Mouse (Mus musculus): ENCODE data around the gene Tmem240. TPM values are rescaled to one million over a fixed set of nuclear protein-coding genes. Genes with fewer than 3 reads are reported as not detected.
"Not testable (repeated sequence)": the region's sequence is repeated elsewhere in the genome, so short reads cannot be mapped to it uniquely, and the experiment has no call there.

Tmem240 gene
- polyA plus RNA-seq, 1 experiment from 2014 or later: 1.1 TPM

DNA sequence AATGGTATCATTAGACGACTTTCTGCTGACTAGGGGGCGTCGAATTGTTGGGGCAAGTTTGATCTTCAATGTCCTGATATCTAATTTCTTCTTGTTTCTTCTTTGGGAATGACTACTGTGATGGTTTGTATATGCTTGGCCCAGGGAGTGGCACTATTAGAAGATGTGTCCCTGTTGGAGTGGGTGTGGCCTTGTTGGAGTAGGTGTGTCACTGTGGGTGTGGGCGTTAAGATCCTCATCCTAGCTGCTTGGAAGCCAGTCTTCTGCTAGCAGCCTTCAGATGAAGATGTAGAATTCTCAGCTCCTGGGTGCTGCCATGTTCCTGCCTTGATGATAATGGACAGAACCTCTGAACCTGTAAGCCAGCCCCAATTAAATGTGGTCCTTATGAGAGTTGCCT lies 54.2 kb downstream of the Tmem240 start:
- not testable (repeated sequence) for ATAC-seq (ENCODE audit: low FRiP score, low read depth); H3K4me1 ChIP-seq; H3K27me3 ChIP-seq; H3K4me3 ChIP-seq; H3K4me2 ChIP-seq (replicated peaks); H3K9ac ChIP-seq; H3K27ac ChIP-seq; H3K36me3 ChIP-seq; H3K9me3 ChIP-seq
- WGBS: 76% methylated on average over 4 of the region's 4 CpGs

DNA sequence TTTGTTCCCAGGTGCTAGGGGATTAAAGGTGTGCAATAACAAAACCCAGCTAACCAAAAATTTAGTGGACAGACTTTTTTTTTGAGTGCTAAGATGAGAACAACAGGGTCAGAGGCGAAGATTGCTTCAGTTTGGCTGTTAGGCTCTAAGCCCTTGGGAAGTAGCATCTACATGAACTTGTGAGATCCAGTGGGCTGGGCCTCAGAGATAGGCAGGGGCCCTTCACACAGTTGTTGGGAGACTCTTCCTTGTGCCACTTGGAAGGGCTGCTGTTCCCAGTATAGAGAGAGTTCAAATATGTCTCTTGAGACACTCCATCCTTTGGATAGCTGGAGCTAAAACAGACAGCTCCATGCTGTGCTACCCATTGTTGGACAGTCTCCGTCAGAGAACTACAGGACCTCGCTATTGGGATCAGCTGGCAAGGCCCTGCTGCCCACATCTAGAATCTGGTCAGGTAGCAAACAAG lies 55.5 kb downstream of the Tmem240 start, which contains the start of gene Ankrd65:
Ankrd65 (plus strand) TSS at position 419 of the 469 bp plus-strand sequence.
- Histone ChIP-seq H3K9ac (no peak within 1 kb of the TSS; the same call in 1 of the 2 replicates), H3K4me3 (no peak within 1 kb of the TSS), H3K36me3 (no peaks in the 10 kb centered on the region), H3K27me3 (peaks cover 5% of the 10 kb centered on the region; the same call in 1 of the 2 replicates), H3K27ac (no peak within 1 kb of the TSS), H3K4me2 (replicated peaks) (no peak within 1 kb of the TSS), H3K4me1 (no peaks in the 10 kb centered on the region), H3K9me3 (no peaks in the 10 kb centered on the region)
- WGBS: 77% methylated on average over 3 of the region's 3 CpGs
- no peak for ATAC-seq (ENCODE audit: low FRiP score, low read depth)

Small RNAs within 50 kb of the gene (microRNA-seq; reads per million reads assigned to microRNA genes)
- not detected for gene Gm27743

Other genes starting within 250 kb of the Tmem240 start
- gene Gnb1, start 243.4 kb upstream of the Tmem240 start, polyA plus RNA-seq (2015; fragmentation: Nextera tagmentation; extraction: Ambion mirVana): 506 and 533 TPM in 2 replicates
- 88.4 and 96.1 TPM in 2 replicates for gene Nadk, start 172.4 kb upstream of the Tmem240 start, polyA plus RNA-seq (2015; fragmentation: Nextera tagmentation; extraction: Ambion mirVana)
- gene Slc35e2, start 133.4 kb upstream of the Tmem240 start, polyA plus RNA-seq (2015; fragmentation: Nextera tagmentation; extraction: Ambion mirVana): 8.5 and 10.1 TPM in 2 replicates
- 70.3 and 71.2 TPM in 2 replicates for gene Cdk11b, start 109.9 kb upstream of the Tmem240 start, polyA plus RNA-seq (2015; fragmentation: Nextera tagmentation; extraction: Ambion mirVana)
- not detected in 2 replicates for gene Gm10563, start 89.4 kb upstream of the Tmem240 start, polyA plus RNA-seq (2015; fragmentation: Nextera tagmentation; extraction: Ambion mirVana)
- gene Mmp23, start 81.4 kb upstream of the Tmem240 start, polyA plus RNA-seq (2015; fragmentation: Nextera tagmentation; extraction: Ambion mirVana): 17.1 and 19.1 TPM in 2 replicates
- 30.5 and 34.3 TPM in 2 replicates for gene Mib2, start 65.6 kb upstream of the Tmem240 start, polyA plus RNA-seq (2015; fragmentation: Nextera tagmentation; extraction: Ambion mirVana)
- 8.4 and 10.2 TPM in 2 replicates for gene Fndc10, start 40.5 kb upstream of the Tmem240 start, polyA plus RNA-seq (2015; fragmentation: Nextera tagmentation; extraction: Ambion mirVana)
- gene Ssu72, start 30.0 kb upstream of the Tmem240 start, polyA plus RNA-seq (2015; fragmentation: Nextera tagmentation; extraction: Ambion mirVana): 141 and 150 TPM in 2 replicates
- 94.4 and 100 TPM in 2 replicates for gene Atad3a, start 26.3 kb downstream of the Tmem240 start, polyA plus RNA-seq (2015; fragmentation: Nextera tagmentation; extraction: Ambion mirVana)
- 11.1 and 11.6 TPM in 2 replicates for gene Vwa1, start 39.9 kb downstream of the Tmem240 start, polyA plus RNA-seq (2015; fragmentation: Nextera tagmentation; extraction: Ambion mirVana)
- gene Tmem88b, start 51.1 kb downstream of the Tmem240 start, polyA plus RNA-seq (2015; fragmentation: Nextera tagmentation; extraction: Ambion mirVana): 0.64 and 0.81 TPM in 2 replicates
- gene Ankrd65, start 55.6 kb downstream of the Tmem240 start, polyA plus RNA-seq (2015; fragmentation: Nextera tagmentation; extraction: Ambion mirVana): not detected in 2 replicates
- 213 and 220 TPM in 2 replicates for gene Mrpl20, start 68.1 kb downstream of the Tmem240 start, polyA plus RNA-seq (2015; fragmentation: Nextera tagmentation; extraction: Ambion mirVana)
- gene Ccnl2, start 77.7 kb downstream of the Tmem240 start, polyA plus RNA-seq (2015; fragmentation: Nextera tagmentation; extraction: Ambion mirVana): 211 and 231 TPM in 2 replicates
- 140 and 144 TPM in 2 replicates for gene Aurkaip1, start 96.5 kb downstream of the Tmem240 start, polyA plus RNA-seq (2015; fragmentation: Nextera tagmentation; extraction: Ambion mirVana)
- gene Mxra8, start 104.9 kb downstream of the Tmem240 start, polyA plus RNA-seq (2015; fragmentation: Nextera tagmentation; extraction: Ambion mirVana): 76.6 and 92.7 TPM in 2 replicates
- 4.3 and 5.7 TPM in 2 replicates for gene Dvl1, start 112.6 kb downstream of the Tmem240 start, polyA plus RNA-seq (2015; fragmentation: Nextera tagmentation; extraction: Ambion mirVana)
- gene Tas1r3, start 128.6 kb downstream of the Tmem240 start, polyA plus RNA-seq (2015; fragmentation: Nextera tagmentation; extraction: Ambion mirVana): 0.25 and 0.33 TPM in 2 replicates
- 13.6 and 13.8 TPM in 2 replicates for gene Cptp, start 134.6 kb downstream of the Tmem240 start, polyA plus RNA-seq (2015; fragmentation: Nextera tagmentation; extraction: Ambion mirVana)
- gene Ints11, start 134.7 kb downstream of the Tmem240 start, polyA plus RNA-seq (2015; fragmentation: Nextera tagmentation; extraction: Ambion mirVana): 71.2 and 74.8 TPM in 2 replicates
- gene Pusl1, start 157.0 kb downstream of the Tmem240 start, polyA plus RNA-seq (2015; fragmentation: Nextera tagmentation; extraction: Ambion mirVana): 51.8 and 55.9 TPM in 2 replicates
- 18.2 and 19.4 TPM in 2 replicates for gene Acap3, start 157.0 kb downstream of the Tmem240 start, polyA plus RNA-seq (2015; fragmentation: Nextera tagmentation; extraction: Ambion mirVana)
- 113 and 126 TPM in 2 replicates for gene Ube2j2, start 209.0 kb downstream of the Tmem240 start, polyA plus RNA-seq (2015; fragmentation: Nextera tagmentation; extraction: Ambion mirVana)
- gene C1qtnf12, start 227.5 kb downstream of the Tmem240 start, polyA plus RNA-seq (2015; fragmentation: Nextera tagmentation; extraction: Ambion mirVana): 32.0 and 35.0 TPM in 2 replicates

Measured in limb, embryonic 13.5 days (tissue).